Mouse (Mus musculus) gastrocnemius, adult 2 months (tissue): ENCODE measurements around the gene Xpo5. TPM values are rescaled to one million over a fixed set of nuclear protein-coding genes. Genes with fewer than 3 reads are reported as not detected.

ENCODE experiments used
- DNase-seq: peaks from one replicate; pipeline ENCODE4 v3.0.0; 2022
- H3K27ac ChIP-seq: fragments of 200-600 bp; 2 replicates; pipeline ENCODE4 v1.8.1; 2022; ENCODE audit warnings: mild to moderate bottlenecking
- H3K4me3 ChIP-seq: fragments of 200-600 bp; 2 replicates; pipeline ENCODE4 v1.8.1; 2022; ENCODE audit warnings: mild to moderate bottlenecking, moderate library complexity
- CTCF ChIP-seq: fragments of 200-600 bp; IDR thresholded peaks from 2 replicates; pipeline ENCODE4 v1.8.1; 2022; ENCODE audit warnings: antibody characterized with exemption, mild to moderate bottlenecking, moderate library complexity
- intact Hi-C: fragments of 180-260 bp; cut with DNase I; formaldehyde crosslinking; loops from one replicate; pipeline ENCODE4 v1.15.1; 2025
- microRNA-seq: library from miRNA; unstranded; fragments of <30 nt; microRNA quantifications from one replicate; pipeline ENCODE4 v1.2.0, GENCODE M21; 2021
- total RNA-seq, 2 experiments: library from RNA; stranded (reverse); gene quantifications; 2 replicates each; pipeline ENCODE4 v1.2.3; 2021

The Xpo5 gene
- total RNA-seq, 2 experiments from 2014 or later, result 10.8 to 12.2 TPM

DNA sequence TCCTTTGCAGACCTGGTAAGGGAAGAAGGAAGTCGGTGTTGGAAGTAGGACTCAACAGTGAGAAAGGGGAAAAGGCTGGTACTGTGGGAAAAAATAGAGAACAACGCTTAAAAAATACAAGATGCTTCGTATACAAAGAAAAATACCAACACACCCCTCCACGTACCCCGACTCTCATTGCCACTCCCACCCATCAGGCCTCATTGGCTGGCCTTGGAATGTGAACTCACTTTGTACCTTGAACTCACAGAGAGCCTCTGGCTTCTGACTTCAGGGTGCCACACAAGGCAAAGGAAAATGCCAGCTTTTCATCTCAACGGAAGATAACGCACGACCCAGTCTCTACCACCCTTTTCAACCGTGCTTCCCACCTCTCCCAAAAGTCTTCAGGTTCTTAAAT is 80.6 kb downstream of the Xpo5 start:
- TF ChIP-seq CTCF, result no peak
- Histone ChIP-seq H3K27ac (peak overlapping the region; percentile 92), H3K4me3 (peak overlapping the region; percentile 75)
- intact Hi-C loops, result no loop called here
- no peak for DNase-seq

GRCm38 (mm10) chr17:46283911-46284310 is 81.3 kb downstream of the Xpo5 start:
- TF ChIP-seq CTCF, result no peak
- intact Hi-C loops, result no loop called here
- Histone ChIP-seq H3K27ac (no peak overlapping the region), H3K4me3 (no peak overlapping the region)
- no peak for DNase-seq

DNA sequence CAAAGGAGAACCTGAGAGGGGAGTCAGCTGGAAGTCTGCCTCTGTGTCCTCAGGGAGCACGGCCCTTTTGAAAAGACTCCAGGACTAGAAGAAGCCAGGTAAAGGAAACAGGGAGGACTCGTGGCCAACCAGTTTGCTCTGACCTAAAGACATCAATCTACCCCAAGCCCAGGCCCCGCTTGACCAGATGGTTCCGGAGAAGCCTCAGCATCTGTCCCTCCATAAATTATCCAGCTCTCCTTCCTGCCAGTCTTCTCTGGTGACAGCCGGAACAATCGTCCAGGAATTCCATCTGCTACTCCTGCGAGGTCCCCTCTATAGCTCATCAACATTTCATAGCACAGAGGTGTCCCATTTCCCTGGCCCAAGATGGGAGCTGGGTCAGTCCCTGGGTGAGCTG is 82.1 kb downstream of the Xpo5 start:
- peak; percentile 27 for DNase-seq
- intact Hi-C loops, result no loop called here
- H3K27ac ChIP-seq, result peak overlapping the region; percentile 40; the same call in 1 of the 2 replicates
- TF ChIP-seq CTCF, result no peak
- H3K4me3 ChIP-seq, result no peak overlapping the region

- no peak for DNase-seq
- H3K4me3 ChIP-seq, result no peak overlapping the region
- H3K27ac ChIP-seq, result no peak overlapping the region
- no peak for TF ChIP-seq CTCF
- intact Hi-C loops, result no loop called here
Observed at GRCm38 (mm10) chr17:46285407-46285806, 82.8 kb downstream of the Xpo5 start.

GRCm38 (mm10) chr17:46287678-46288095 is 85.1 kb downstream of the Xpo5 start:
- no peak overlapping the region for H3K4me3 ChIP-seq
- peak; percentile 62 for DNase-seq
- intact Hi-C loops, result no loop called here
- peak overlapping the region; percentile 67 for H3K27ac ChIP-seq
- TF ChIP-seq CTCF, result no peak

Small RNAs within 50 kb of the gene (microRNA-seq; reads per million reads assigned to microRNA genes)
- gene Mir693, result not detected

Other genes starting within 250 kb of the Xpo5 start
- gene Vegfa, start 170.4 kb upstream of the Xpo5 start, total RNA-seq, result 100 to 1,000 TPM; 135 to 219 TPM
- gene Mrps18a, start 91.8 kb upstream of the Xpo5 start, total RNA-seq, result 100 to 1,000 TPM in 1 of 2 experiments, 10 to 100 TPM in 1; 84.2 to 104 TPM
- gene Rsph9, start 58.6 kb upstream of the Xpo5 start, total RNA-seq, result under 1 TPM; 0.47 to 0.61 TPM
- gene Mad2l1bp, start 49.2 kb upstream of the Xpo5 start, total RNA-seq, result 10 to 100 TPM; 20.8 to 25.1 TPM
- 10 to 100 TPM; 52.7 to 55.2 TPM for gene Gtpbp2, start 41.8 kb upstream of the Xpo5 start, total RNA-seq
- gene Polh, start 137 bp upstream of the Xpo5 start, total RNA-seq, result 10 to 100 TPM; 11.8 to 14.1 TPM
- 10 to 100 TPM; 13.7 to 14.5 TPM for gene Polr1c, start 45.3 kb downstream of the Xpo5 start, total RNA-seq
- 10 to 100 TPM; 55.8 to 59.5 TPM for gene Yipf3, start 45.3 kb downstream of the Xpo5 start, total RNA-seq
- under 1 TPM in 1 of 2 experiments, not detected in 1; 0.14 TPM for gene Lrrc73, start 50.7 kb downstream of the Xpo5 start, total RNA-seq
- 10 to 100 TPM; 37.2 to 43.8 TPM for gene Tjap1, start 80.2 kb downstream of the Xpo5 start, total RNA-seq
- gene Dlk2, start 94.6 kb downstream of the Xpo5 start, total RNA-seq, result not detected
- 1 to 10 TPM; 2.4 to 2.9 TPM for gene Abcc10, start 125.6 kb downstream of the Xpo5 start, total RNA-seq
- gene Zfp318, start 180.9 kb downstream of the Xpo5 start, total RNA-seq, result 10 to 100 TPM; 14.1 to 17.4 TPM
- under 1 TPM; 0.33 to 0.66 TPM for gene Crip3, start 226.1 kb downstream of the Xpo5 start, total RNA-seq
- gene Slc22a7, start 235.7 kb downstream of the Xpo5 start, total RNA-seq, result not detected